Mouse (Mus musculus): ENCODE data around the gene Pcbp2. TPM values are rescaled to one million over a fixed set of nuclear protein-coding genes. Genes with fewer than 3 reads are reported as not detected.

Pcbp2 gene
- total RNA-seq, 2 experiments from 2014 or later, result 467 to 505 TPM

DNA sequence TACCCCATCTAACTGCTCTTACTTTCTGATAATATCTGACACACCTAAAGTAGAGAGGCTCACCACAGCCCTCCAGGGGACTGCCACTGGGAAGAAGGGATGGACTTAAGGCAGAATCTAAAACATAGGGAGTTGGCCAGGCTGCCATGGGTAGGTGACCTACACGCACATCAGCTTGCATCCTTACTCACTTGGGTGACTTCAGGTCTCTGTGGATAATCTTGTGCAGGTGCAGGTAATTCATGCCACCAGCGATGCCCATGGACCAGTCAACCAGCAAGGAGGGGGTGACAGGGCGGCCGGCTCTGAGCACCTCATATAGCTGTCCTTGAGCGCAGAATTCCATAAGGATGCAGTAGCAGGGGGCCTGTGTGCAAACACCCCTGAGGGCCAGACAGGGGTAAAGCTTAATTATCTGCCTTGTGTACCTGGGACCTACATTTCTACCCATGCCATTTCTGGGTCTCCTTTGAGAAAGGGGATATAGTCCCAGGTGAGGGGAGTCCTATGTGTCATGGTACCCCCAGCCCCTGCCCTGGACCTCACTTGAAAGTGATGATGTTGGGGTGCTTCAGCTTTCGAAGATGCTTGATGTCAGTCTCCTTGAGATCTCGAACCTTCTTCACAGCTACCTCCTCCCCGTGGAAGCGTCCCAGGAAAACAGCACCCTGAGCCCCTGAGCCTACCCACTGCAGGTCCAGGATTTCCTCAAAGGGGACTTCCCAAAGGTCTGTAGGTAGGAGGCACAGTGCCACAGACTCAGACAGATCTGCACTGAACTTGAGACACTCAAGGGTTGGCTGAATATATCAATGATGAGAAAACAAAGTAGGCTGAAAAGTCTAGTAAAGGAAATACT is 33.8 kb downstream of the Pcbp2 start:
- DNase-seq (ENCODE audit: low spot score in 2 of 2), result no peak
- intact Hi-C loops (cut with DNase I), result no loop called here

- intact Hi-C loops (cut with DNase I), result no loop called here
- no peak for DNase-seq (ENCODE audit: low spot score in 2 of 2)
Measured at GRCm38 (mm10) chr15:102505073-102505769, 34.9 kb downstream of the Pcbp2 start.

DNA sequence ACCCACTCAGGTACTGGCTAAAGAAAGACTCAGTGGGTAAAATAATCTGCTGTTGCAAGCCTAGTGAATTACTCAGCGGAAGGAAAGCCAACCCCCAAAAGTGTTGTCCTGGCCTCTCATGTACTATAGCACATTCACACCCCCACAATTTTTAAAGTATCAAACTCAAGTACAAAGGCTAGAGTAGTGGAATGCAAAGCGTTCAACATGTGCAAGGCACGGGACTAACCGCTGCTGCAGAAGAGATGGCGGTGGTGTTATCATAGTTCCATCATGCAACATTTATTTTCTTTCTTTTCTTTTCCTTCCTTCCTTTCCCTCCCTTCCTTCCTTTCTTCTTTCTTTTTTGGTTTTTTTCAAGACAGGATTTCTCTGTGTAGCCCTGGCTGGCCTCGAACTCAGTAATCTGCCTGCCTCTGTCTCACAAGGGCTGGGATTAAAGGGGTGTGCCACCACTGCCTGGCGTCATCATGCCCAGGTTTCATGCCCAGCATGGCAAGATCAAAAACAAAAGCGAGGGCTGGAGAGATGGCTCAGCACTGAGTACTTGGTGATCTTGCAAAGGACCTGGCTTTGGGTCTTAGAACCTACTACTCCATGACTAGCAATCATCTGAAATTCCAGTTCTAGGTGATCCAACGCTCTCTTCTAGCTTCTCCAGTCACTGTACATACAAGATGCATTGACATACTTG is 35.6 kb downstream of the Pcbp2 start:
- intact Hi-C loops (cut with DNase I), result no loop called here
- no peak for DNase-seq (ENCODE audit: low spot score in 2 of 2)

DNA sequence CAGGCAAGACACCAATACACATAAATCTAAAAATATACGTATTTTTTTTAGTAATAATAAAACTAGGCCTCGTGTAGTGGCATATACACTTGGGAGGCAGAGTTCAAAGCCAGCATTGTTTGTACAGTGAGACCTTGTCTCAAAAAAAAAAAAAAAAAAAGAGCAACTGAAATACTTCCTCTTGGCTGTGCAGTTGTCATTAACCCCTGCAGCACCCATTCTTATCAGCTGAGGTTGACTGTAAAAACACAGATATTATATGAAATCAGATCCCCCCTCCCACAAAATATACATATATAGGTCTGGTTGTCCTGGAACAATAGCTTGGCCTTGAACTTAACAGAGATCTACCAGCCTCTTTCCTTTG is 36.1 kb downstream of the Pcbp2 start:
- intact Hi-C loops (cut with DNase I), result no loop called here
- DNase-seq (ENCODE audit: low spot score in 2 of 2), result no peak

DNA sequence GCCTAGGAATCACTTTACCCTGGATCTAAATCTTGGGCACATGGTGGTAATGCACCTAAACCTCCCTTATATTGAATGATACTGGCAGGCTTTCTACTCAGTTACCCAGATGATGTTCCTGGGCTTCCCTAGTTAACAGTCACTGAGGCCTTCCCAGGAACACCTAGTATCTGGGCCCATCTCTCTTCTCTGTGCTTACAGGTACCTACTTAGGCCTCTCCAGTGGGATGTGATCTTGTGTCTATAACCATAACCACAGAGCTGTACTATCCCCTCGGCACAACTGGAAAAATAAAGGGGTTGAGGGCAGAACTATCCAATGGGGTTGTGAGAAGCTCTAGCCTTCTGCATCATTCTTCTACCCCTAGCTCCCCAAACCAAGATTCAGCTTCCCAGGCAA is 36.5 kb downstream of the Pcbp2 start:
- no peak for DNase-seq (ENCODE audit: low spot score in 2 of 2)
- intact Hi-C loops (cut with DNase I), result no loop called here

DNA sequence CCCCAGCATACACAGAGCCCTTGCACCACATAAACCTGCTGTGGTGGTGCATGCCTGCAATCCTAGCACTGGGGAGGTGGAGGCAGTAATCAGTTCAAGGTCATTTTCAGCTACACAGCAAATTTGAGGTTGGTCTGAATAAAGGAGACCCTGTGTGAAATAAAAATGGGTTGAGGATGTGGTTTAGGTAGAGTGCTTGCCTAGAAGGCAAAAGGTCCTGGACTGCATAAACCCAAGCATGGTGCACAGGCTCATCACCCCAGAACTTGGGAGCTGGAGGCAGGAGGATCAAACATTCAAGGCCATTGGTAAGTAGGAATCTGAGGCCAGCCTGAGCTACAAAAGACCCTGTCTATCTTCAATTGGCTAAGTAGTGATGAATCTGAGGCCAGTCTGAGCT is 37.2 kb downstream of the Pcbp2 start:
- intact Hi-C loops (cut with DNase I), result no loop called here
- no peak for DNase-seq (ENCODE audit: low spot score in 2 of 2)

DNA sequence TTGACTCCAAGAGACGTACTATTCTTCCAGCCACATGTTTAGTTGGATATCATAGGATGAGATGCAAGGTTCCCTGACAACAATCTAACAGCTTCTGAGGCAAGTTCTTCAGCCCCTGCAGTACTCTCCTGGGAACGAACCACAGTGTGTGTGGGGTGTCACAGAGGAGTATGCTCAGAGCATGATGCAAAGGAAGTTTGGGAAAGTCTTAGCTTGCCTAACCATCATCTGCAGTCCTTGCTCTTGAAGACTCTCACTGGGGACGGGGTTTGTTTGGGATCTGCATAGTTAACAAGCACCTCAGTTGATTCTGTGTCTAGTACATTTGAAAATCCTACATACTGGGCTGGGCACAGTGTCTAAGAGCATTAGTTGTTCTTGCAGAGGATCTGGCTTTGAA is 38.0 kb downstream of the Pcbp2 start:
- DNase-seq (ENCODE audit: low spot score in 2 of 2), result no peak
- intact Hi-C loops (cut with DNase I), result no loop called here

DNA sequence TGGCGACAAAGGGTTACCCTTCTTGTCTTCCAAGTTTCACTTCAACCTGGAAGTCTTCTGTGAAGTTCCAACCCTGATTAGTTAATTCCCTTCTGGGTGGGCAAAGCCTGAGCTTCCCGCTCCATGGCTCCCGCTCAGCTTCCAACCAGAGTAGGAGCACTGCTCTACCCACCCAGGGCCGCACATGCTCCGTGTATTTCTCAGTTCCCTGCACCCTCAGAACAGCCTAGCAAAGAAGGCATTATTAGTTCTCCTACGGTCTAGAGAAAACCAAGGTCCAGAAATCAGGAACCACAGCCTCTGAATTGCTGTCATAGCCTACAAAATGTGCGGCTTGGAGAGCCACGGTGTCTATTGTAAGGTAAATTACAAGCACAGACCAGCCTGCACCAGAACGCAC is 39.8 kb downstream of the Pcbp2 start:
- intact Hi-C loops (cut with DNase I), result no loop called here
- peak in 1 of 2 experiments; percentile 34 for DNase-seq (ENCODE audit: low spot score in 2 of 2)

GRCm38 (mm10) chr15:102510590-102511284 is 40.4 kb downstream of the Pcbp2 start:
- intact Hi-C loops (cut with DNase I), result no loop called here
- peak; percentile 84 to 87 for DNase-seq (ENCODE audit: low spot score in 2 of 2)

DNA sequence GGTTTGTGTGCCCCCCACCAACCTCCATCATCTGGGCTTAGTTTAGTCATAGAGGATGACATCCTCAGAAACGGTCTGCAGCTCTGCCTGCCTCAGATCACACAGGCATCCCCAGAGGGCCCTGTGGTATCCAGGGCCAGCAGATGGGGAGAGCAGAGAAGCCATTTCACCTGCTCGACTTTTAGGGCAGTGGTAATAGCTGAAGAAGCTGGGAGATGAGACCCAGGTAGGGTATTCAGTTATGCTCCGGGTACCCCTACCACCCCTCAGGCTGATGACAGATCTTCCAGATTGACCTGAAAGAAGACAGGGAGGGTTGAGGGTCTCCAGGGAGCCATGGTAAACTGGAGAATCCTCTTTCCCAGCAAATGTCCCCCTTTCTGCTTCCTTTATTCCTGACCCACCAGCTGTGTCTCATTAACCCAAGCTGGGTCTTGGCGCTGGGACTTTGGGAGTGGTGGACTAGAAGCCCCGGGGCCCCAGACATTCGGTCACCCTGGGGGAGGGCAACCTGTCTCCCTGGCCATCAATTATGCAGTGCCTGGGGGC is 41.0 kb downstream of the Pcbp2 start:
- intact Hi-C loops (cut with DNase I), result no loop called here
- DNase-seq (ENCODE audit: low spot score in 2 of 2), result no peak

DNA sequence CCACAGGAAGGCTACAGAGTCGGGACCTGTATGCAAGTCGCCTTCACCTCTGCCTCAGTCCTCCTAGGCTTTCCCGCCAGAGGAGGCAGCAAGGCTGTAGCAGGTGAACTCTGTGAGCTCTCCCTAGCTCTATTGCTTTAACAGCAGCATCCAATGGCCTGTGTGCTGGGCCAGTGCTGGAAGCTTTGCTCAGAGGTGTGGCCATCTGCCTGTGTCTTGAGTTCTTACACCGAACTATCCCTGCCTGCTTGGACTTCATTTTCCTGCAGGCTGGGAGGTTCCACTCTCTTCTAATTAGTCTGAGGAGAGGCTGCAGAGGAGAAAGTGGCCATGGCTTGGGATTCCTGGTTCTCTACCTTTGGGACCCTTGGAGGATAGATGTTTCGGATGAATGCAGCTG is 41.7 kb downstream of the Pcbp2 start:
- intact Hi-C loops (cut with DNase I), result no loop called here
- DNase-seq (ENCODE audit: low spot score in 2 of 2), result peak in 1 of 2 experiments; percentile 12

DNA sequence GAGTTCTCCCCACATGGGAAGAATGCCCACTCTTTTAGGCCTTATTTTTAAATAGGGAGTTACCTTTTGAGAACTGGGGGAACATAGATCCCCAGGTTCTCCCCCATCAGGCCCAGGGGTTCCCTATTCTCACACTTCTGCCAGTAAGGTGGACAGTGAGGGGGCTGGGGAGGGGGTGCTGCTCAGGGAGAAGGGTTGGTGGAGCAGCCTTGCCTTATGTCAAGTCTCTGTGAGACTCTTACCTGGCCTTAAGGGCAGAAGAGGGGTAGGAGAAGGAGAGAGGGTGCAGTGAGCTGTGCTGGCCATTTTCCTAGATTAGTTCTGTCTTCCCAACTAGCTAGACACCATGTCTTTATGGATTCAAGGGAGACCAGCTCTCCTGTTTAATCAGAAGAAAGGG is 42.1 kb downstream of the Pcbp2 start:
- intact Hi-C loops (cut with DNase I), result no loop called here
- DNase-seq (ENCODE audit: low spot score in 2 of 2), result no peak

- DNase-seq (ENCODE audit: low spot score in 2 of 2), result no peak
- intact Hi-C loops (cut with DNase I), result no loop called here
Measured at GRCm38 (mm10) chr15:102513004-102513403, 42.7 kb downstream of the Pcbp2 start.

- no peak for DNase-seq (ENCODE audit: low spot score in 2 of 2)
- intact Hi-C loops (cut with DNase I), result no loop called here
Measured at GRCm38 (mm10) chr15:102515261-102515660, 44.9 kb downstream of the Pcbp2 start.

- no peak for DNase-seq (ENCODE audit: low spot score in 2 of 2)
- intact Hi-C loops (cut with DNase I), result no loop called here
Measured at GRCm38 (mm10) chr15:102515791-102516190, 45.5 kb downstream of the Pcbp2 start.

DNA sequence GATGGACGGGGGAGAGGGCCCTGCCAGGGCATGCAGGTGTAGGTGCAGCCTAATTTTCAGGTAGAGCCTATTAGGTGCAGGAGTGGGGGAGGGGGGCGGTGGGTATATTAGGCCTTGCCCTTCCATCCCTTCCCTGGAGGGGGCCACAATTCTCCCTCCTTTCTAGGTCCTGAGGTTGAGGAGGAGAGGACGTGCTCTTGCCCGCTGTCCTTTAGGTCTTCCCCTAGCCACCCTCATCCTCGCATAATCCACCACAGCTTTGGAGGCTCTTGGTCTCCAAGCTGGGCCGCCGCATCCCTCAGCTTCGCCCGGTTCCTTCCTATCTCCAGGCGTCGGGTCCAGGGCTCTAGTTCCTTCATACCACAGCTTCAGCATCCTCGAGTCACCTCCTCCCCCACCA is 46.0 kb downstream of the Pcbp2 start:
- intact Hi-C loops (cut with DNase I), result no loop called here
- peak in 1 of 2 experiments; percentile 42 for DNase-seq (ENCODE audit: low spot score in 2 of 2)

GRCm38 (mm10) chr15:102516728-102517404 is 46.5 kb downstream of the Pcbp2 start, which contains the start of gene Map3k12:
Map3k12 (minus strand) TSS chr15:102517064.
- intact Hi-C loops (cut with DNase I), result no loop called here

DNA sequence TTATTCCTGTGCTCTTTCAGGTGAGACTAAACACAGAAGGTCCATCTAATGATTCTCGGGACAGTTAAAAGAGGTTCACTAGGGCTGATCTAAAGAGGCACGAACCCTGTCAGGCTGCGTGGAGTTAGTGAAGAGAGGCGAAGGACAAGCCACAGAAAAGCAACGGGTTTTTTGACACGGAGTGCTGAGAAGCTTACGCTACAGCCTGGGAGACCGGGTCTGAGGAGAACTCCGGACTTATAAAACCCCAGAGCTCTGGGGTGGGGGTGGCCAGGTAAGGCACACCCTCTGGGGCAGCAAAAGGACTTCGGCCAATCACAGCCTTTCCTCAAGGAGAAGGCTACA is 47.3 kb downstream of the Pcbp2 start:
- no peak for DNase-seq (ENCODE audit: low spot score in 2 of 2)
- intact Hi-C loops (cut with DNase I), result no loop called here

More at GRCm38 (mm10) chr15:102516728-102517404, 46.5 kb downstream of the Pcbp2 start, which contains the start of gene Map3k12:
- DNase-seq (ENCODE audit: low spot score in 2 of 2), result peak; percentile 84 to 86
